Mouse (Mus musculus): ENCODE results near the gene Ube2c.

DNA sequence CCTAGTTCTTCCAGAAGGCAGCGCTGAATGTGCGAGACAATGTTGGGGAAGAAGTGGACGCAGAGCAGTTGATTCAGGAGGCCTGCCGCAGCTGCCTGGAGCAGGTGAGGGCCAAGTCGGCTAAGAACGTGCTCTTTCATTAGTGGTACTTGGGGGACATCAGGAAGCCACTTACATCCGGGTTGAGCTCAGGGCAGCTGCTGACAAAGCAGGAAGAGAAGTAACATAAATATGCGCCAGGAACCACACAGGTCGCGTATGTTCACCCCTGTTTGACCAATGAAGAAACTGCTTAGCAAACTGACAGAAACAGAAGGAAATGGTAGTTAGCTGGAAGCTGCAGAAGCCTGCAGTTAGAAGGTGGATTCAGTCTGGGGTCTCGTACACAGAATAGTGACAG is 15.6 kb upstream of the Ube2c start:
- no peak for TF ChIP-seq CHD2 (IDR thresholded peaks at IDR 0.05; ENCODE audit: low read depth, low read length)
- no peak for TF ChIP-seq ZC3H11A (IDR thresholded peaks at IDR 0.05; ENCODE audit: borderline replicate concordance, low read depth, low read length)
- TF ChIP-seq ZNF384 (IDR thresholded peaks at IDR 0.05; ENCODE audit: low read depth, low read length), result no peak

Data from ES-E14 (cell line).